Mouse (Mus musculus) cortical plate, adult 2 months (tissue): ENCODE measurements around the gene Fyttd1.

Experiments used
- CTCF ChIP-seq: fragments of 200-500 bp; IDR thresholded peaks from 2 replicates; pipeline ENCODE4 v1.5.1; 2011; ENCODE audit warnings: mild to moderate bottlenecking, control low read depth, low read length; ENCODE audit not compliant: insufficient read depth; ENCODE audit errors: extremely low read depth
- POLR2A ChIP-seq: fragments of 200-500 bp; IDR thresholded peaks from 2 replicates; pipeline ENCODE4 v1.6.1; 2011; ENCODE audit warnings: mild to moderate bottlenecking, low read length, control low read depth; ENCODE audit not compliant: insufficient read depth; ENCODE audit errors: extremely low read depth

DNA sequence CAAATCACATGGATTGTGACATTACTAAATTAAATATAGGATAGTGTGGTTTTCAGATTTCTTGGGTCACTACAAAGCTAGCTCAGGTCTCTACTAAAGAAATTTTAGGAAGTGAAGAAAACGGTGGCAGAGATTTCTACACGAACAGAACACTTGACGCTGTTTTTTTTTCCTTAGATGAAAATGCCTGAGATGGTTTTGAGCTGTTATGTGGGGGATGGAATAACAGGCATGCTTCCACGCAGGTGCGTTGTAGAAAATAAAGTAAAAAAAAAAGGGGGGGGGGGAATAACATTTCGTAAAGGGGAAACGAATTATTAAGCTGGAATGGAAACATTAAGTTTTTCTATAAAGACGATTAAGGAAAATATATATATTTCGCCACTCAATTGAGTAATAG lies 469 bp upstream of the Fyttd1 start:
- TF ChIP-seq CTCF (no peak), POLR2A (no peak)
